Mouse (Mus musculus): ENCODE results near the gene Nmnat2. TPM values are rescaled to one million over a fixed set of nuclear protein-coding genes. Genes with fewer than 3 reads are reported as not detected.

The Nmnat2 gene
- total and polyA plus RNA-seq, 2 experiments from 2014 or later, result 87.6 to 152 TPM

DNA sequence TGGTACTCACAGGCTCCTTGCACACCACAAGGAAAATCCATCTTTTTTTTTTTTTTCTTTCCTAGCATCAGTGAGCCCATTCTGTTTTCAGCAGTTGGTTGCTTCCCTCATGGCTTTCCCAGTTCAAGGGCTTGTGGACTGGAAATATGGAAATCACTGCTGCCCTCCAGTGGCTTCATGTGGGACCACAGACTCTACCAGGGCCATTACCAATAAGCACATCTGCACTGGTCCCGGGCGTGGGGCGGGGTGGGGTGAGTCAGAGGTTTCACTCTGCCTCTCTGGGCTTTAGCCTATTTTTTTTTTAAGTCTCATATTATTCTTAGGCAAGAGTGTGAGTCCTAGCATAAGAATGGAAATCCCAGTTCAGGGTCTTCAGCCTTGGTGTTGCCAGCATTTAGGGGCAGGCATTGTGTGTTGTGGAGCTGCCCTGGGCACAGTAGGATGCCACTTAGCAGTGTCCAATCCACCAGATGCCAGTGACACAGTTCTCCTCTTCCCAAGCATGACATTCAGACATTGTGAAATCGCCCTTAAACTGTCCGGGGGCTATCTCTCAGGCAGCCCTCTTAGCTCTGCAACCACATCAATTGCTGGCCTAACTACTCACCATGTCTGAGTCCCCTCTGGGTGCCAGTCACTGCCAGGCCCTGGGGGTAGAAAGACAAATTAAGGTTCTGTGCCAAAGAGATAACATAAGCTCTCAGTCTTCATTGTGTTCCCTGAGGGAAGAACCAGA, 137.6 kb downstream of the Nmnat2 start:
- Histone ChIP-seq H3K4me3 (ENCODE audit: low read depth, low read length) (no peak overlapping the region), H3K36me3 (ENCODE audit: insufficient read depth, low read length) (peaks cover 11% of the 10 kb centered on the region; the same call in 1 of the 2 replicates), H3K9ac (replicated peaks; ENCODE audit: low read length, poor library complexity, severe bottlenecking) (no peak overlapping the region; the same call in 1 of the 2 replicates), H3K4me2 (ENCODE audit: low read depth, low read length, poor library complexity, severe bottlenecking) (no peak overlapping the region), H3K9me3 (ENCODE audit: low read length) (no peaks in the 10 kb centered on the region), H3K4me1 (ENCODE audit: insufficient read depth, low read length) (no peaks in the 10 kb centered on the region), H3K27me3 (ENCODE audit: insufficient read depth, low read length) (no peaks in the 10 kb centered on the region), H3K27ac (ENCODE audit: low read depth, low read length) (no peak overlapping the region)
- DNase-seq (ENCODE audit: low spot score) (peak; percentile 86), ATAC-seq (ENCODE audit: low FRiP score) (peak; percentile 45; the same call in 1 of the 2 replicates)
- TF ChIP-seq CTCF (IDR thresholded peaks at IDR 0.05), result peak; percentile 80
- WGBS, result 56% methylated on average over 5 of the region's 5 CpGs

DNA sequence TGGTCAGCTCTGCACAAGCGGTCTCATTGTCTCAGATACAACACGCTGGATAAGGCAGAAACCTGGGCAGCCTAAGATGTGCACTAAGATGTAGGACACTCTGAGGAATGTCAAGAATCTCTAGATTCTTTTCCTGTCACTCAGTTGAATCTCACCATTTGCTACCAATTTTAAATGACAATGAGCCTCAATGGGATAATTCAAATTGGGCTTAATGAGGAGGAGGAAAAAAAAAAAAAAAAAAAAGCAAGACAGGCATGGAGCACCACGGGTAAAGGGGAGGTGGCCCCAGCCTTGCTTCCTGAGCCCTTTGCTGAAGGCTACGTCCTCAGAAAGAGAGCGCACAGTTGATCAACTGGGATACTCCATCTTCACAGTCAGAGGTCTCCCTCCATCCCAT, 138.4 kb downstream of the Nmnat2 start:
- Histone ChIP-seq H3K27ac (ENCODE audit: low read depth, low read length) (no peak overlapping the region), H3K4me3 (ENCODE audit: low read depth, low read length) (no peak overlapping the region), H3K9ac (replicated peaks; ENCODE audit: low read length, poor library complexity, severe bottlenecking) (no peak overlapping the region), H3K4me2 (ENCODE audit: low read depth, low read length, poor library complexity, severe bottlenecking) (no peak overlapping the region), H3K4me1 (ENCODE audit: insufficient read depth, low read length) (no peaks in the 10 kb centered on the region), H3K27me3 (ENCODE audit: insufficient read depth, low read length) (no peaks in the 10 kb centered on the region), H3K9me3 (ENCODE audit: low read length) (no peaks in the 10 kb centered on the region), H3K36me3 (ENCODE audit: insufficient read depth, low read length) (peaks cover 7% of the 10 kb centered on the region; the same call in 1 of the 2 replicates)
- WGBS, result 67% methylated on average over 5 of the region's 5 CpGs
- ATAC-seq (ENCODE audit: low FRiP score), result no peak
- DNase-seq (ENCODE audit: low spot score), result no peak
- TF ChIP-seq CTCF (IDR thresholded peaks at IDR 0.05), result no peak

DNA sequence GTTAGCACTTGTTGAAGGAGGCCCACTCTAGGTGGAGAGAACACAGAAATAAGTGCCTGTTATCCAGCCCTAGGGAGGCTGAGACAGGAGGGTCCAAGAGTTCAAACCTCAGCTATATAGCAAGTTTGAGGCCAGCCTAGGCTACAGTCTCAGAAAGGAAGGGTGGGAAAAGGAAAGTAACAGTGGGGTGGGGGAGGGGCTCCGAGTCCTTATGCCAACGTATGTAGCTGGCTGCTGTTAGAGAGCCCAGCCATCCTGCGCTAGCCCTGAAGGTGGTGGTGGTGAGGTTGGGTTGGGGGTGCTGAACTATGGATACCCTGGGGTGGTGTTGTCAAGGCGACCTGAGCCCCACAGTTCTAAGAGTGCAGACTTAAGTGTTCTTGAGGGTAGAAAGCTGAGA, 138.8 kb downstream of the Nmnat2 start:
- no peaks in the 10 kb centered on the region for H3K27me3 ChIP-seq (ENCODE audit: insufficient read depth, low read length)
- peaks cover 6% of the 10 kb centered on the region; the same call in 1 of the 2 replicates for H3K36me3 ChIP-seq (ENCODE audit: insufficient read depth, low read length)
- ATAC-seq (ENCODE audit: low FRiP score) (no peak), DNase-seq (ENCODE audit: low spot score) (no peak)
- H3K4me2 ChIP-seq (ENCODE audit: low read depth, low read length, poor library complexity, severe bottlenecking), result no peak overlapping the region
- 73% methylated on average over 4 of the region's 4 CpGs for WGBS
- no peak overlapping the region for H3K4me3 ChIP-seq (ENCODE audit: low read depth, low read length)
- H3K4me1 ChIP-seq (ENCODE audit: insufficient read depth, low read length), result no peaks in the 10 kb centered on the region
- no peak overlapping the region for H3K9ac ChIP-seq (replicated peaks; ENCODE audit: low read length, poor library complexity, severe bottlenecking)
- H3K27ac ChIP-seq (ENCODE audit: low read depth, low read length), result no peak overlapping the region
- no peak for TF ChIP-seq CTCF (IDR thresholded peaks at IDR 0.05)
- H3K9me3 ChIP-seq (ENCODE audit: low read length), result no peaks in the 10 kb centered on the region

DNA sequence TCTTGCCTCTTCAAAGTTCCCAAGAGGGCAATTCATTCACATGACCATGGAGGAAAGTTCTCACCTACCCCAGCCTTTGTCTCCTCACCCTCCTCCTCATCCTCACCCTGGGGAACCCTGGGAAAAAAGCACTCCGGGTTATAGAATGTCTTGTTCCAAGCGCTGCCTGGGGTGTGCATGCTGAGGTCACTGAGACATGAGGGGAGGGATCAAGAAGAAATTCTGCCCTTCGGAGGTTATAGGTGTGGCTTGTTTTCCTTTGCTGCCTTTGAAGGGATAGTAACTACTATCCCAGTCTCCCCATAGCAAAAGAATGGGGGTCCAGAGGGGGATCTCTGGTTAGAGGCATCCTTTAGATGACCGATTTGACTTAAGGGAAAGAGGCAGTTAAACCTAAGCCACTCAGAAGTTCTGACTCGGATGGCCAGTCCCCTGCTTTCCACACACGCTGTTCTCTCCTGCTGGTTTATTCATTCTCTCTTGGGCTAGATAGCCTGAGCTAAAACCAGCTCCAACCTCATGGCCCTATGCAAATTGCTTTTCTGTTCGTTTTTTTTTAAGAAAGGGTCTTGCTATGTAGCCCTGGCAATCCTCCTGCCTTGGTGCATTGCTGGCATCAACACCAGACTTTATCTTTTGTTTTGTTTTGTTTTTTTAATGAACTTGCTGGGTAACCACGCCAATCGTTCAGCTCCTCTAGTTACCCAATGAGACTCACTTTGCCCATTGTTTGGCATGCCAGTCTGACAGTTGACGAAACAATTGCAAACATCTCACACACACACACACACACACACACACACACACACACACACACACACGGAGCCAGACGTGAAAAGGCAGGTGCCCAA, 139.7 kb downstream of the Nmnat2 start:
- no peak for DNase-seq (ENCODE audit: low spot score)
- Histone ChIP-seq H3K36me3 (ENCODE audit: insufficient read depth, low read length) (no peaks in the 10 kb centered on the region; the same call in 1 of the 2 replicates), H3K27me3 (ENCODE audit: insufficient read depth, low read length) (no peaks in the 10 kb centered on the region), H3K4me2 (ENCODE audit: low read depth, low read length, poor library complexity, severe bottlenecking) (no peak overlapping the region), H3K4me1 (ENCODE audit: insufficient read depth, low read length) (no peaks in the 10 kb centered on the region), H3K4me3 (ENCODE audit: low read depth, low read length) (no peak overlapping the region), H3K27ac (ENCODE audit: low read depth, low read length) (no peak overlapping the region), H3K9me3 (ENCODE audit: low read length) (no peaks in the 10 kb centered on the region), H3K9ac (replicated peaks; ENCODE audit: low read length, poor library complexity, severe bottlenecking) (no peak overlapping the region)
- no peak for ATAC-seq (ENCODE audit: low FRiP score)
- WGBS, result 31% methylated on average over 12 of the region's 12 CpGs
- no peak for TF ChIP-seq CTCF (IDR thresholded peaks at IDR 0.05)

DNA sequence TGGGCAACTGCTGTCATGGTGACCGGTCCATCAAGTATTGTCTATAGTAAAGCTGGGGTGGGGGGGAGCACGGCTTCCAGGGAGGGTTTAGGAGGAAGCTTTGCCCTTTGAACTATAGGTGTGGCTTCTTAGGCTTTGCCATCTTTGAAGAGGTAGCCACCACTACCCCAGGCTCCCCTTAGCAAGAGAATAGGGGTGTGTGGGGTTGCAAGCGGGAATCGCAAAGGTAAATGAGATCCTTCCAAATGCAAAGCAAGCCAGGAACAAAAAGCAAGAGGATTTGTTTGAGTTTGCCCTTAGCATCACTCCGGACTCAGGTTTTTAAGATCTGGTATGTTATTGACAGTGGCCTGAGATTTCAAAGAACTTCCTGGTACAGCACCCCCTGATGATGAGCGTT, 140.5 kb downstream of the Nmnat2 start:
- H3K4me1 ChIP-seq (ENCODE audit: insufficient read depth, low read length), result no peaks in the 10 kb centered on the region
- H3K9me3 ChIP-seq (ENCODE audit: low read length), result no peaks in the 10 kb centered on the region
- no peaks in the 10 kb centered on the region for H3K27me3 ChIP-seq (ENCODE audit: insufficient read depth, low read length)
- no peak for ATAC-seq (ENCODE audit: low FRiP score)
- 55% methylated on average over 6 of the region's 6 CpGs for WGBS
- H3K36me3 ChIP-seq (ENCODE audit: insufficient read depth, low read length), result no peaks in the 10 kb centered on the region
- no peak overlapping the region for H3K4me2 ChIP-seq (ENCODE audit: low read depth, low read length, poor library complexity, severe bottlenecking)
- H3K9ac ChIP-seq (replicated peaks; ENCODE audit: low read length, poor library complexity, severe bottlenecking), result no peak overlapping the region
- H3K27ac ChIP-seq (ENCODE audit: low read depth, low read length), result no peak overlapping the region
- DNase-seq (ENCODE audit: low spot score), result no peak
- TF ChIP-seq CTCF (IDR thresholded peaks at IDR 0.05), result no peak
- H3K4me3 ChIP-seq (ENCODE audit: low read depth, low read length), result no peak overlapping the region

Measured in midbrain, postnatal 0 days (tissue).